Mouse (Mus musculus) left cerebral cortex, adult 11 months (tissue): ENCODE results near the gene Bmp10.

Experiments used
- DNase-seq: peaks from one replicate; pipeline ENCODE4 v3.0.0; 2022; ENCODE audit warnings: low spot score

The Bmp10 gene

GRCm38 (mm10) chr6:87428487-87429044, at the start of gene Bmp10:
Gene Bmp10, plus strand, starts transcription at chr6:87428994.
- no peak for DNase-seq

GRCm38 (mm10) chr6:87383926-87384691, 44.7 kb upstream of the Bmp10 start:
- no peak for DNase-seq

DNA sequence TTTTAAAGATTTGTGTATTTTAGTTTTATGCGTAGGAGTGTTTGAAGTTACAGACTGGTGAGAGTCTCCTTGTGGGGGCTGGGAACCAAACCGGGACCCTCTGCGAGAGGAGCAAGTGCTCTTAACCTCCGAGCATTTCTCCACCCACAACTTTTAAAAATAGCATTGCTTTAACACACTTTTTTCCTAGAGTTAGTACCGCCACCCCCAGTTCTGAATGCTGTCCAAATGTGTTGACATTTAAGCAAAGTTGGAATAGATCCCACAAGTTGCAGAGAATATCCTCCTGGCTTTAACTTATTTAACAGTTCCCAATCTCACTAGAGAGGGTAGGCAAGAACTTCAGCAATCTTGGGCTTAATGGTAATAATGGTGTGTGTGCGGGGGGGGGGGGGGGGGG, 44.0 kb upstream of the Bmp10 start:
- peak; percentile 10 for DNase-seq

DNA sequence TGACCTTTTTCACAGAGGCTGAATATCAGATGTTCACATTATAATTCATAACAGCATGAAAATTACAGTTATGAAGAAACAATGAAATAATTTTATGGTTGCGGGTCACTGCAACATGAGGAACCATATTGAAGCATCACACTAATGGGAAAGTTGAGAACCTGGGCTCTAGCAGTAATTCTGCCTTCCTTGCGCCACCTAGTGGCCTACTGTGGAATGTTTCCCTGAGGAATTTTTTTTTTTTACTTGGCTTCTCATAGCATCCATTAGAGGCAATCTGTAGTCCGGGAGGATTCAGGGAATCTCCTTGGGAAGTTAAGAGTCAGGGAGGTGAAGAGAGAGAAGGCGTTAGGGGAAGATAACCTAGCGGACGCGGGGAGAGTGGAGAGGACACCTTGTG, 42.6 kb upstream of the Bmp10 start:
- DNase-seq: peak; percentile 40

DNA sequence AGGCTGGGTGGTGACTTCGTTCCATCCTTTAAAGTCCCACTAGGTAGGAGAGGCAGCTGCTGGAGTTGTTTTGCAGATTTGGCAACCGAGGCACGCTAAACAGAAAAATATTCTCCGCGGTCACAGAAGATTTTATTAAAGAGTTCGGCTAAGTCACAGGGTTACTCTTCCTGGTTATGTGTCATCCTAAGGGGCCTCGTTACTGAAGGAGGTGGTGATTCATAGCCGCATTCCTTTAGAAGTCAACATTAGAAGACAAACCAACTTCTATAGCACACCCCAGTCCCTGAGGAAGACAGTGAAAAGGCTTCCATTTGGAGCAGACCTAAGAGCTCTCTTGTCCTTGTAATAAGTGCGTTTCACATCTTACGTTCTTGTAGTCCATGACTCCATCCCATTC, 42.1 kb upstream of the Bmp10 start:
- DNase-seq: no peak

DNA sequence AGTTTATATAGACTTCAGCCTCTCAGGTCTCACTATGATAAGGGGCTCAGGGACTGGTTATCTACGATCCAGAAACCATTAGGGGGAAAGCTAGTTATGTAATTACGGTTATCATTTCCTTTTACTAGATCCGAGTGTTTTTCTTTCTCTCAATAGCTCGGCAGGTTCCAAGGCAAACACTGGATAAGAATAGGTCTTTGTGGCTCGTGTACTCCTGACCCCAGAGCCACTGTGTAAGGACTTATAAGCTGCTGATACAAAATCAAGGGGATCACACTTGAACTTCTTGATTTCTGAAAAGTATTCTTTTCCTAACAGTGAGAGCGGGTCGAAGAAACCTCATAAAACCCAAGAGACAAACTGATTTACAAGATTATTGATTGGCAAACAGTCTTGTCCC, 39.9 kb upstream of the Bmp10 start, which contains the start of gene Gkn3:
Gene Gkn3, minus strand, starts transcription at position 59 of the 400 bp plus-strand sequence.
- DNase-seq: no peak

DNA sequence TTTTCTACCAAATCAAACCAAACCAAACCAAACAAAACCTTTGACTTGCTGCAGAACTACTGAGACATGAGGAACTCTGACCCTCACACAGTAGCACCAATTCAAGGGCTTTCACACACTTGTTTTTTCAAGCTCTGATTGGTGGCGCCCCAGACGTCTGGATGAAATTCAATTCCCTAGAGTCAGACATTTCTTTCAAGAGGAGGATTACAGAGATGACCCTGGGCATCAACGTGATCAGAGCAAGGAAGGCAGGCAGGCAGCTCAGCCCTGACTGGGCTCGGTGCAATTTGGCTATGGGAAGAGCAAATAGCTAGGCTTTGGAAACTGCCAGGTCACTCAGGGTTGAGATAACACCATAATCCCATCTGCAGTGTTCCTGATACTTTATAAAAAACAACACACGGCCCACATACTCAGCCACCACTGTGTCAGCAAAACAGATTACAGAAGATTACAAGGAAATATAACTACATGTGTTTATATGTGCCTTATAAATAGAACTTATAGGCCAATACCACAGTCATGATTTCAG, 39.3 kb upstream of the Bmp10 start:
- no peak for DNase-seq

GRCm38 (mm10) chr6:87393466-87394205, 35.2 kb upstream of the Bmp10 start:
- DNase-seq: no peak

GRCm38 (mm10) chr6:87394783-87395182, 34.0 kb upstream of the Bmp10 start:
- no peak for DNase-seq

DNA sequence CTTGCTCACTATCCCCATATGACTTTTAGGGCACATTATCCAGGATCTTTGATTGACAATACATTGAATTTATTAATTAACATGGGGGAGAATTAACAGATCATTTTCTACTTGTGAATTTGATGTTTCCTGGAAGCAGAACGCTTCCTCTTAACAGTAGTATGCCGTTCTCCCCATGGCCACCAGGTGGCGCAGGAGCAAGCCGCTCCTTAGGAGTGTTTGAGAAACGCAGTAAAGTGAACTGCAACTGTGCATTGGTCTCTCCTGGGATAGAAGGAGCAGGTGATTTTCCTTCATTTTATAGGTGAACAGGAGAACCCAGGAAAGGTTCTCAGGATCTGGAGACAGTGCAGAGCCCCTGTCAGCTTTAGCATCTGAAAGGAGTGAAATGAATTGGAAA, 29.7 kb upstream of the Bmp10 start:
- DNase-seq: no peak

DNA sequence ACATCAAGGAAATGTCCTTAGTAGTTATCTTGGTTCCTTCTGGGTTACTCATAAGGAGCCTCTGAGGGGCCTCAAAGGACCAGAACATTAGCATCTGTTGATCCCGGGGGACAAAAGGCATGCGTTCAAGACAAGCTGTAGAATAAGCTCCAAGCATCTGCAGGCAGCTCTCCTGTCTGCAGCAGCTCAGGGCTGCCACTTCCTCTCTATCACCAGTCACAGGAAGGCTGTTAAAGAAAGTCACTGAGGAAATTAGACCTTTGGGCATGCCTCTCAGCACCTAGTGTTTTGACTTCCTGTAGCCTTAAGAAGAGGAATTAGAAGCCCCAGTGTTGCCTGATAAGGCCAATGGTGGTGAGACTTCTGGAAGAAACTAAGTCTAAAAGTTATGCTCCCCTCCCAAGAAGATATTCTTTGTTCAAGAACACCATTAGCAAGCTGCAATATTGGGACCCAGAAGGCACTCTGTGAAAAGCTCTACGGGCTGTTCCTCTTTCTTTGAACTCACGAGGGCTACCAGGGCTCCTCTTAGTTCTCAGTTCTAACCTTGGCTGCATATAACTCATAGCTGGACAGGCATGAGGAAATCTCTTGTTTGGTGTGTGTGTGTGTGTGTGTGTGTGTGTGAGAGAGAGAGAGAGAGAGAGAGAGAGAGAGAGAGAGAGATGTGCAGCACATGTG, 28.8 kb upstream of the Bmp10 start:
- no peak for DNase-seq

DNA sequence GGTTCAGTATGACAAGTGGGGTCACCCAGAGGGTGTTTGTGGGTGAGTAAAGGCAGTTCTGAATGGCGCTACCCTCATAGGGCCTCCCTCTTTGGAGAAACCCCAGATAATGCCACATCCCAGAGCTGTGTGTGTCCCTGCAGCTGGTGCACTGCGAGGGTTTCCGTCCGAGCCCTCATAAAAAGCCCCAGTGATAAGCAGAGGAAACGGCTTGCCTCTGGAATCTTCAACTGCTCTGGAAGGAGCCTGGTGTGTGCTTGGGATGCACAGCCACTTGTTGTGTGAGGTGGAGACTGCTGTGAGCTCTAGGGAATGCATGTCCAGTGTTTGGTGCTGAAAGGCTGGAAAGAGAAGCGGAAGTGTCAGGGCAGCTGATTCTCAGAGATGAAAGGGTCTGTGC, 27.3 kb upstream of the Bmp10 start:
- DNase-seq: no peak

DNA sequence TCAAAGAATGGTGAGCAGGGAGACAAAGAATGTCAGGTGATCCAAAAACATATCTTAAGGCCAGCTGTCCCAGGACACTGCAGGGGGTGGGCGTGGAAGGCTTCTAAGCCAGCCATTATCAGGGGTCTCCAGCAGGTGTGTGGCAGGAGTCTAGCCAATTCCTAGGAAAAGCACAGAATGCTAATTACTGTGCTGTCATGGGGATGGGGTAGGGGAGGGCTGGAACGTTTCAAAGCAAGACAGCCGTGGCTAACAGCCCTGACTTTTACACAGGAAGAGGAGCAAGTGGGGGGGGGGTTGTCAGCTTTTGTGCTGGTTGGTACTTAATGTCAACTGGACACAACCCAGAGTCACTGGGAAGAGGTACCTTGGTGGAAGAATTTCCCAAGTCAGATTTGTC, 16.8 kb upstream of the Bmp10 start:
- DNase-seq: no peak

GRCm38 (mm10) chr6:87422304-87422703, 6.5 kb upstream of the Bmp10 start:
- no peak for DNase-seq

DNA sequence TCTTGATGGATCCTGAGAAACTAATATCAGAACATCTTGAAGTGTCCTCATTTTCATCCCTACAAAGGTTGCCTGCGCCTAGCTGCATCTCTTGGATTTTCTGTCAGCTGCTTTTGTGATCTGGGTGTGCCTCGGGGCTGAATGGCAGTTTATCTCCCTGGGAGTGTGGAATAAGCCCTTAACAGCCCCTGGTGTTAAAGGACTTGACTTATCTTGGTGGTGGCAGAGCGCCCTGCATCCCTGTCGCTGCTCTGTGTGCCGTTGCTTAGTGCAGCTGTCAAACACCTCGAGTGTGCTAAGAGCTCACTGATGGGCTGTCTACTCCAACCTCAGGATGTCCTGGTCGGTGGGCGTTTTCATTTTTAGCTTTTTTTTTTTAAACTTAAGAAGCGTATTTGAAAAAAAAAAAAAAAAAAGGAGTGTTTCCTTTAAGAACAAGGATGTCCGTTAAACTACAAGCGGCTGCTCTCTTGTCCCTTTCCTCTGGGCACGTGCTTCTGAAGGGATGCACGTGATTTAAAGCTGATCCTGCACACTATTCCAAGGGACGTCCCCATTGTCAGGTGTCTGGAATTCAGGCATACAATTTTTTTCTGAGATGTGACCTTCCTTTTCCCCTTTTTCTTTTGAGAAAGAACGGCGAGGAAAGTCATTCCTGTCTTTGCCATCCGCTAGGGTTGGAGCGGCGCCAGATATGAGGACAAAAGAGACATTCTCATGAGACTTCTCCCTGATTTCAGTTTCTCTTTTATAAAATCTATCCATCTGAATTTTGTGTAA, 4.6 kb upstream of the Bmp10 start:
- DNase-seq: no peak

- no peak for DNase-seq
These were observed 1.8 kb upstream of the Bmp10 start for GRCm38 (mm10) chr6:87426954-87427353.

GRCm38 (mm10) chr6:87427616-87428015, 1.2 kb upstream of the Bmp10 start:
- DNase-seq: no peak

DNA sequence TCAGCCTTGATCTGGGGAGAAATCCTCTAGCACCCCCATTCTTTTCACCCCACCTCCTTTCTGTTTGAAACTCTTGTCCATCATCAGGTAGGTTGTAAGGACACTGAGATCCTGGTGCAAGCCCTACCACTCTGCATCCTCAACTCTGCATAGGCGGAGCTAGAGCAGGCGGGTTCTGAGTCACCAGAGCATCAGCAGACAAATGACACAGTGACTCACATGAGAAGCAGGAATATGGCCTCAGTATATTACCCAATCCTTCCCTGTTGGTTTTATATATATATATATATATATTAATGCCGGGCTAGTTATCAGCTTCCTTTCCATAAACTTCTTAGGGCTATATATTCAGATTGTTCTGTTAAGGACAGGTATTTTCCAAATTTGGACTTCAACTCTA, 7.0 kb downstream of the Bmp10 start:
- DNase-seq: no peak

DNA sequence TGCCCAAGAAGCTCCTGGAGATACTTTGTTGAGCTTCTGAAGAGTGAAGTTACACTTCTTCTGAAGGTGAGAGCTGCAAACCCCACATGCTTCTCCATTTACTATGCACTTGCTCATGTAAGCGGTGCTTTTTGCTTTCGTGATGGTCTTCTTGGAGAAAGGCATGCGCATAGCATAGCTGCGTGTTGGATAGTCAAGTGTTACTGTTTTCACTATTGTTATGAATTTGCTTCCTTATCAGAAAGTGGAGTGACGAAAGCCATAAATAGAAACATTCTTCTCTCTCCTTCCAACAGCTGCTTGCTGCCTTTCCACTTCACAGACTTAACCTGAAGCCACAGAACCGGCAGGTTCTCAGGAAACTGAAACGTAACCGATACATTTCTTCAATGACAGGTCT, 8.0 kb downstream of the Bmp10 start:
- no peak for DNase-seq

- DNase-seq: no peak
These were observed 14.5 kb downstream of the Bmp10 start for GRCm38 (mm10) chr6:87443253-87443652.

- DNase-seq: no peak
These were observed 16.4 kb downstream of the Bmp10 start for GRCm38 (mm10) chr6:87445222-87445621.

- no peak for DNase-seq
These were observed 18.4 kb downstream of the Bmp10 start for GRCm38 (mm10) chr6:87447217-87447616.
